Mouse (Mus musculus) right cerebral cortex, postnatal 25 days (tissue): Measurements from ENCODE around the gene Cdadc1.

Experiments
- DNase-seq: peaks from one replicate; pipeline ENCODE4 v3.0.0; 2022

The Cdadc1 gene

GRCm38 (mm10) chr14:59612920-59613625 lies 15.3 kb upstream of the Cdadc1 start:
- DNase-seq, result no peak

GRCm38 (mm10) chr14:59607021-59607420 lies 9.3 kb upstream of the Cdadc1 start:
- no peak for DNase-seq

- DNase-seq, result no peak
Observed at GRCm38 (mm10) chr14:59605671-59606353, 8.1 kb upstream of the Cdadc1 start.

- DNase-seq, result no peak
Observed at GRCm38 (mm10) chr14:59604002-59604645, 6.4 kb upstream of the Cdadc1 start.

- no peak for DNase-seq
Observed at GRCm38 (mm10) chr14:59598260-59598627, 485 bp upstream of the Cdadc1 start.

GRCm38 (mm10) chr14:59594988-59595387 lies 2.8 kb downstream of the Cdadc1 start:
- DNase-seq, result no peak

GRCm38 (mm10) chr14:59592593-59592992 lies 5.2 kb downstream of the Cdadc1 start:
- DNase-seq, result no peak

- DNase-seq, result no peak
Observed at GRCm38 (mm10) chr14:59591901-59592300, 5.9 kb downstream of the Cdadc1 start.

GRCm38 (mm10) chr14:59590614-59591013 lies 7.1 kb downstream of the Cdadc1 start:
- DNase-seq, result no peak

- no peak for DNase-seq
Observed at GRCm38 (mm10) chr14:59576385-59576784, 21.4 kb downstream of the Cdadc1 start.

GRCm38 (mm10) chr14:59566756-59567155 lies 31.0 kb downstream of the Cdadc1 start:
- no peak for DNase-seq

- DNase-seq, result no peak
Observed at GRCm38 (mm10) chr14:59557886-59558285, 39.9 kb downstream of the Cdadc1 start.

- DNase-seq, result no peak
Observed at GRCm38 (mm10) chr14:59557071-59557470, 40.7 kb downstream of the Cdadc1 start.

GRCm38 (mm10) chr14:59555928-59556531 lies 41.7 kb downstream of the Cdadc1 start:
- peak; percentile 72 for DNase-seq

- no peak for DNase-seq
Observed at GRCm38 (mm10) chr14:59555018-59555417, 42.7 kb downstream of the Cdadc1 start.

GRCm38 (mm10) chr14:59554025-59554424 lies 43.7 kb downstream of the Cdadc1 start:
- no peak for DNase-seq

GRCm38 (mm10) chr14:59551956-59552355 lies 45.8 kb downstream of the Cdadc1 start:
- no peak for DNase-seq

- no peak for DNase-seq
Observed at GRCm38 (mm10) chr14:59550841-59551240, 46.9 kb downstream of the Cdadc1 start.

- no peak for DNase-seq
Observed at GRCm38 (mm10) chr14:59549106-59549505, 48.7 kb downstream of the Cdadc1 start.

GRCm38 (mm10) chr14:59548532-59548931 lies 49.2 kb downstream of the Cdadc1 start:
- no peak for DNase-seq

- DNase-seq, result no peak
Observed at GRCm38 (mm10) chr14:59547530-59547929, 50.2 kb downstream of the Cdadc1 start.

- DNase-seq, result no peak
Observed at GRCm38 (mm10) chr14:59546162-59546880, 51.4 kb downstream of the Cdadc1 start.

- no peak for DNase-seq
Observed at GRCm38 (mm10) chr14:59543956-59544355, 53.8 kb downstream of the Cdadc1 start.
